Mouse (Mus musculus) 416B (cell line): Measurements from ENCODE around the gene Mgst3.

Experiments
- DNase-seq: peaks from one replicate; pipeline ENCODE4 v3.0.0; 2011; ENCODE audit warnings: low read depth

Mgst3 gene

DNA sequence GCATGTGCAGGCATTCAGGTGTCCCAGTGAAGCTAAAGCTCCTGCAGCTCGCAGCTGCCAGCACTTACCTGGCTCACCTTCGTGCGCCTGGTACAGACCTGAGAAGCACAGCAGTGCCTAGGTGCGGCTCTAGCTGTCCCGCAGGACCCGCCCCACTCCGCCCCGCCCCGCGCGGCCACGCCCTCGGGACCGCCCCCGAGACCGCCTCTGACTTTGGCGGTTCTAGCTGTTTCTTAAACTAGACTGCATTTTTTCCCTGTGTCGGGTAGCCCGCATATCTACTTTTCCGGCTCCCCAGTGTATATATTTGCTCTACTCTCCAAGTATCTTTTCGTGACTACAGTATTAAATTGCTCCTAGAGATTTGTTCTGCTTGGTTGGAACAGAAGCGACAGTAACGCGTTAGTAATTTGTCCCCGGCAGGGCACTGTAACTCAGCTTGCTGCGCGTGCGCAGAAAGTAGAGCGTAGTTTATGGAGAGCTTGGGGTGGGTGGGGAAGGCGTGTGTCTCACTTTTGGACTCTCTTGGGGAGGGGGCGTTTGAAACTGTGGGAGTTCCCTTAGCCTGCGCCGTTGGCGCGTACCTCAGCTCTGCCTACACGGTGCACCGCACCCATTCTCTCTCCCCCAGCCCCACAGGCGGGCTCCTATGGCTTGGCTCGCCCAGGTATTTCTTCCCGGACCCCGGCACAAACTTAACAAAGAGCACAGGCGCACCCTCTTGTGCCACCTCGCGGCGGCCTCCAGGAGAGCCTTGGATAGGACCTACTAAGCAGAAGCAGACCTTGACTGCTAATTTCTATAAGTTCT is at the start of gene Mgst3:
Gene Mgst3, minus strand, starts transcription at position 159 of the 810 bp plus-strand sequence.
- DNase-seq, result peak; percentile 96

- no peak for DNase-seq
Measured at GRCm38 (mm10) chr1:167438231-167438885, 44.7 kb upstream of the Mgst3 start.

DNA sequence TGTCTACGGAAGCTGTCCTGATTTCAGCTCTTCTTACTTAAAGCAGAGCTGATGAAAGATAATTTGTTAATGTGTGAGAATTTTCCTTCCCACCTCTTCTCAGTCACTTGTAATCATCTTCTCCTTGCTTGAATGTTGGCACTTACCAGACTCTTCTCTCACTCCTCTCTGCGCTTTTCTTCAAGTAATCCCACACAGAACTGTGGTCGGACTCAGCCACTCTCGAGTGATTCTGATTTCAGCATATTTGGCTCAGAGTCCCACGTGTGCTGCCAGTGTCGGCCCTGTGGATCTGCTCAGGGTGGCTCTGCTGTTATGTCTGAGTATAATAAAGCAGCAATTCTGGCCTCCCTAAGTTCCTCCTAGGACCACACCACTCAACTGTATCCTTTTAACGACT is 43.5 kb upstream of the Mgst3 start:
- DNase-seq, result no peak

DNA sequence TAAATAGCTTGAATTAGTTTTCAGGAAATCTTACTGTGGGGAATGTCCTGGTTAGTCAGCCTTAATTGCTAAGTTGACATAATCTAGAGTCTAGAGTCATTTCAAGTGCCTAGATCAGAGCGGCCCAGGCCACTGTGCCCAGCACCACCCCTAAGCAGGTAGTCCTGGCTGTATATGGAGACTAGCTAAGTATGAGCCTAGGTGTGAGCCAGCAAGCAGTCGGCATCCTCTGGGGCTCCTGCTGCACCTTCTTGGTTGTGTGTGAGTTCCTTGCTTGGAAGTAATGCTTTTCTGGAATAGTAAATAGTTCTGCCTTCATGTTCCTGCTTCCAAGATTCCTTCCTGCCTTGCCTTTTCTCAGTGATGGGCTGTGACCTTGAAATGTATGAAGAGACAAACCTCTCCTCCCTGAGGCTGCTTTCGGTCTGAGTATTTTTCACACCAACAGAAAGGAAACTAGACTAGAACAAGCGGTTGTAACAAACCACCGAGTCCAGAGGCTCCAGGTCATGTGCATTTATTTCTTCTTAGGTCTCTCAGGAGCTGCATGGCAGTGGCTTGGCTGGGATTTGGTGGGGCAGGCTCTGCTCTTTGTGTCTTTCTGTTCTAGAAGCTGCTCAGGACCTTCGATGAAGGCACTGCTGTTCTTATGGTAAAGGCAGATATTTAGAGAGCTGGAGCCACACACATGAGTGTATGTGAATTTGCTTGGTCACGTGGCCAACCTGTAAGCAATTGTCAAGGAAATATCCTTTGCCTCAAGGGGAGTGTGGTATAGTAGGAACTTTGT is 42.7 kb upstream of the Mgst3 start:
- DNase-seq, result no peak

DNA sequence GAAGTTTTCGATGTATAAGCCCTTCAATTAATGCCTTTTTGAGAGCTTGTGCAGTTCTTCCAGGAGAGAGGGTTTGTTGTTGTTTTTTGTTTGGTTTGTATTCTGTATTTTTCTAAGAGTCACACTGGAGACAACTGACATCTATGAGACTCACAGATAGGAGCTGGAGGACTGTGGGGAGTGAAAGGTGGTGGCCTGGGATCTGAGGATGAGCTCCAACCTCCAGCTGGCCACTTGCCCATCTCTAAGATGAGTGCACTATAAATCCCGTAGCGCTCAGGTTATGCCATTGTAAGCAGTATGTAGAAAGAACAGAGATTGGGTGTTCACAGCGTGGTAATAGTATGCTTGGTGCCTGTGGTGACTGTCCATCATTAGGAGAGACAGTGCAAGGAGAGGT is 41.3 kb upstream of the Mgst3 start:
- DNase-seq, result no peak

GRCm38 (mm10) chr1:167430976-167431676 is 37.5 kb upstream of the Mgst3 start:
- no peak for DNase-seq

GRCm38 (mm10) chr1:167426681-167427080 is 33.0 kb upstream of the Mgst3 start:
- no peak for DNase-seq

DNA sequence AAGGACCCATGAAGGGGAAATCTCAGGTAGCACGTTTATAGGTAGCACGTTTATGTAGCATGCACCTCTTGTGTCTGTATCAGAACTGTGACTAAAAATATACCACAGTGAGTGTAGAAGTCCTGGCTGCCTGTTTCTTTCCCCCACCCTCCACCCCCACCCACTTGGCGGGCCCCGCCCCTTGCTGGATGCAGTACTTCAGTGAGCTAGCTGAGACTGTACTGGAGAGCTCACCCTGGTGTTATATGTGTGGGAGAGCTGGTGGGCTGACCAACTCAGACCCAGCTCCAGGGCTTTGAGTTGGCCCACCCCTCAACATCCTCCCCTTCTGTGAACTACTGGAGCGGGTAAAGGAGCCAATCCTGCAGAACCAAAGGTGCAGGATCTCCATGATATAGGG is 31.9 kb upstream of the Mgst3 start:
- DNase-seq, result no peak

DNA sequence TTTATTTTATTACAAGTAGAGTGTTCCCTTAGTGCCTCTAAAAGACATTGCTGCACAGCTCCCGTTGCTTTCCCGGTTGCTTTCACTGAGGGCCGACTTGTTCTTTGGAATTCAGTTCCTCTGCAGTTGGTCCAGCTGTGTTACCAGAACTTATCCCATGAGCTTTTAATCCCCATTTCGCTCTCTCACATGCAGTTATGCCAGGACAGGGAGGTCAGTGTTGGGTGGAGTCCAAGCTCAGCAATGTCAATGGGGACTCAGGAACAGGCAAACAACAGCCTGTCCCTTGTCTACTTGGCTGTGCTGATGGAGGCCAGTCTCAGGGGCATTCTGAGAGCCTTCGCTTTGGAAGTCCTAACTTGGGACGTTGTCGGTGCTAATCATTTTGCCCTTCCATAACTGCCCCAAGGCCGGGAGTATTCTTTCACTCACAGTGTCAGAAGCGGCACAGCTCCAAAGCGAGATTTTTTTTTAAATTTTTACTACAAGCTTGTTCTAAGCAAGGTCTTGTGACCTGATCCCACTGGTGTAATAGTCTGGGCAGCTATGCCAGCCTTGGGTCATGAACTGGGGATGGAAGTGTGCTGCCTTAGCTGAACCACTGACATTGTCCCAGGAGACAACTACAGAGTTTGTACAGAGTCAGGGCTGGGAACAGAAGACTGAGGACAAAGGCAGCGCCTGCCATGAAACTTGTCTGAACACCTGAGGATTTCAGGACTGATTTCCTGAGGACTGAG is 29.0 kb upstream of the Mgst3 start:
- DNase-seq, result no peak

GRCm38 (mm10) chr1:167414846-167415245 is 21.2 kb upstream of the Mgst3 start:
- DNase-seq, result peak; percentile 78

- no peak for DNase-seq
Measured at GRCm38 (mm10) chr1:167411991-167412715, 18.5 kb upstream of the Mgst3 start.

GRCm38 (mm10) chr1:167409601-167410000 is 16.0 kb upstream of the Mgst3 start:
- no peak for DNase-seq

GRCm38 (mm10) chr1:167405237-167405636 is 11.6 kb upstream of the Mgst3 start:
- no peak for DNase-seq

- peak; percentile 68 for DNase-seq
Measured at GRCm38 (mm10) chr1:167393281-167393680, 360 bp downstream of the Mgst3 start.

DNA sequence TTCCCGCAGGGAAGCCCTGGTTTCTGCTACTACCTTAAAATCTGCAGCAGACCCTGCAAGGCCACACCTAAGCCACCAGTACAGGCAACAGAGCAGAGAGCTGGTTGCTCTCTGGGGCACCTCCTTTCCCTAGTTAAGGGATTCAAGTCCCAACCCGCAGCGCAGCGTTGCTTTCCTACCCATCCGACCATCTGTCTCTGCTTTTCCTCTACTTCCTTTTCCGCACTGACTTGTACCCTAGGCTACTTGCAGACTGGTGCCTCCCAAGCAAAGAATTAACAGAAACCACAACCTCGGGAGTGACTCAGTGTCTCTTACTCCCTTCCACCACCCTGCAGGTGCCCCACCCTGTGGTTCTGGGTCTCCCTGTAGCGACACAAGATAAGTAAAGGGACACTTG is 954 bp downstream of the Mgst3 start:
- DNase-seq, result peak; percentile 83

DNA sequence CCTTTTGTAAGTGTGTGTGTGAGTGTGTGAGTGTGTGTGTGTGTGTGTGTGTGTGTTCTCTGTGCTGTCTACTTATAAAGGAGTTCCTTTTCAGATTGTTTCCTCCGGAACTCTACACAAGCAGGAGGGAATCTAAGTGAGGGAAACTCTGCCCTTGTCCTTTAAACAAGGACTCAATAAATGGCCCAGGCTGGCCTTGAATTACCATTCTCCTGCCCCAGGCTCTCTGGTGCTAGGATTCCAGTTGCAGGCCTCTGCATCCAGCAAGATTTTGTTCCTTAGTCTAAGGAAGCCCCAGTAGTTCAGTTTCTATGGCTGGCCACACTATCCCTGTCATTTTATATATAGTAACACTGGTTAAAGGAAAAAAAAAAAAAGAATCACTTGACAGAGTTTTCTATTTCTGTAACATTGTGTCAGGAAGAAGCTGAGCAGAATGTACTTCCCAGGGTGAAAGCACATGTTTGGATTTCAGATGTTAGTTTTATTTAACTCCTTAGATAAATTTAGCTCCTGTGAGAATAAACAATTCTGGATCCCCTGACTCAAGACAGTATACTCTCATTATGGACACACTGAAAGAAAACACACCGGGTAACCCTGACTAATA is 1.5 kb downstream of the Mgst3 start:
- DNase-seq, result no peak

- no peak for DNase-seq
Measured at GRCm38 (mm10) chr1:167391241-167391640, 2.4 kb downstream of the Mgst3 start.

DNA sequence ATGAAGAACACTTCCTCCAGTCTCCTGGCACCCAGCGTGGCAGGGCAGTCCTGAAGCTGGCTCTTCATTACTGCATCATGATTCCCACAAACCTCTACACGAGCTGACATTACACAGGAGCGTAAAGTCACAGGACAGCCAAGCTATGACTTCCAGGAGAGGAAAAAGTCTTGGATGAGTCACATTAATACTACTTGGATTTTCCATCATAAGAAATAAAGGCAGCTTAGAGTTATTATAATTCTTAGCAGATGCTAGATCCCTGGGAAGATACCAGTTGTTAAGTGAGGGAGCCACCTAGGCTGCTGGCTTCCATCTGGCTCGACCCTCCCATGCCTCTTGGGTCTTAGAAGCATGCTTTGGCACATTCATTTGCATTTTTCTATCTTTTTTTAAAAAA is 3.3 kb downstream of the Mgst3 start:
- DNase-seq, result no peak

DNA sequence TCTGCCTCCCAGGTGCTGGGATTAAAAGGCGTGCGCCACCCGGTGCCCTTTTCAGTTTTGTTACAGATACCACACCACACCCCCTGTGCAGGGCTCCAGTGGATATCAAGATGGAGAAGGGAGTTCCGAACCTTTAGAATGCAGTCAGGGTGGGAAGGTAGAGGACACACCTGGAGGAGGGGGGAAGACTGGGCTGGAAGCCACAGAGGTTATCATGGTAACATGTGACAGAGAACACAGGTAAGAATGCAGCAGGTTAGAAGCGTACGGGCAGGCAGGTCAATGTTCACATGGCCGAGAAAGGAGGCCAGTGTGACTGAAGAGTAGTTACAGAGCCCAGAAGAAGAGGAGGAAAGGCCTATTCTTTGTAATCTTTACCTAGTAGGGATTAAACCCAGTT is 4.1 kb downstream of the Mgst3 start:
- no peak for DNase-seq

DNA sequence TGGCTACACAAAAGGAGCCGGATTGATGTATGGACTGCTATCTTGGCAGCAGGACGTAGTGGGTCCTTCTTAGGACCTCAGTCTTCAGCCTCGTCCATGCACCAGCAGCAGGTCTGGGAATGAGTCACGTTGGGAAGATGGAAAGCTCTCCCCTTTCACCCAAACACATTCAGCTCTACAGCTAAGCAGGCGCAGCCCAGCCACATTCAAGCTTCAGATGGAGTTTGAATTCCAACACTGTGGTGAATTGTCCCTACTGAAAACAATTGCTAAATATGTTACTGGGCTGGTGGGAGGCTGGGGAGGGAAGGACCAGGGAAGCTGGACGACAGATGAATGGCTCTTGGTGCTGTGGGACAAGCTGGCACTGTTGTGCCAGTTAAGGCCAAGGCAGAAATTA is 5.1 kb downstream of the Mgst3 start:
- DNase-seq, result no peak
